Comparison of ENCODE assay signal across 9 mouse cellular contexts in the genomic region with DNA sequence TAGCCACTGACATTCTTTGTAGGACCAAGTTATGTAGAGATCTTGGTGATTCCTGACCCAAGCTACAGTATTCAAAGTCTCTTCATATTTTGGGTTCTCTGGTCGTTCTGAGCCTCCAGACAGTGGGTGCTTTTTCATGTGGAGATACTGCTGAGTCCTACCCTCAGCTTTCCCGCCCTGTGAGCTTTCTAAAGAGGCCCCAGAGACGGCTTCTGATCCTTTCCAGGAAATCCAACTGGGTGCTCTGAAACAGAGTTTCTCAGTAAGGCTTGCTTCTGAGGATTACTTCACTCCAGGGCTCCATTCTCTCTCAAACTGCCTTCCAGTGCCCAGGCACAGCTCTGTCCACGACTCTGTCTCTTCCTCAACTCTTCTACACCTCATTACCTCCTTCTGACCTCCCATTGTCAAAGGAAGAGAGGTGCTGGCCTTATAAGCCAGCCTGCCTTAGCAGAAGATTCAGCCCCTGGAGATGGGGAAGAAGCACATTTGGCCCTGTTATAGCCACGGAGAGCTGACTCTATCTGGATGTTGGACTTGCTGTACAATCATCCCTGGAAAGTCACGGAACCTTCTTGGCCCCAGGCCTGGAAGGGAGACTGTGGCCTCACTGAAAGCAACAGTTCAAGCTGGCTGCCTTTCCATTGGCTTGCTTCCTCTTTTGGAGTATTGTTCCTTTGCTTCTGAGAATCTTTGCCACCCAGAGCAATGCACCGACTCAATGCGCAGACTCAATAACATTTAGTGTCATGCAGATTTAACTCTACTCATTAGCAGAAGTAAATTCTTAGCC.
DNase-seq lines count a peak whose midpoint lies in the region; ATAC-seq and TF ChIP-seq lines count a peak whose summit lies in the region.
"Had no signal": no experiment of that assay in that cellular context is flagged by ENCODE, and none has a peak within 500 bp of the region (broad histone marks: within the 10 kb centered on the region; RNA-seq: fewer than 3 reads in every experiment).

No protein-coding gene starts in this region.

- no peak overlapping the region for H3K4me3 ChIP-seq in heart, postnatal 0 days (ENCODE audit: low read depth, low read length)
- H3K4me3 ChIP-seq in cerebellum, adult 2 months (replicated peaks; ENCODE audit: insufficient read depth, low read depth, low read length): no peak overlapping the region

- TF ChIP-seq EP300 in heart, postnatal 0 days (IDR thresholded peaks at IDR 0.05; ENCODE audit: low read depth): no peak

- ATAC-seq in heart, postnatal 0 days (ENCODE audit: insufficient read depth, low read depth): no peak
- ATAC-seq: Patski had no signal

- peaks cover 20% of the 10 kb centered on the region for H3K4me1 ChIP-seq in heart, postnatal 0 days (ENCODE audit: control insufficient read depth, insufficient read depth)
- H3K4me1 ChIP-seq in cerebellum, adult 2 months (ENCODE audit: control insufficient read depth, insufficient read depth, low read length): no peaks in the 10 kb centered on the region

- H3K9me3 ChIP-seq in heart, postnatal 0 days (replicated peaks; ENCODE audit: control insufficient read depth, low read length): no peaks in the 10 kb centered on the region

- H3K27ac ChIP-seq in heart, postnatal 0 days (ENCODE audit: low read depth): peak overlapping the region; percentile 68
- H3K27ac ChIP-seq in cerebellum, adult 2 months (ENCODE audit: insufficient read depth, low read length): no peak overlapping the region

- no peaks in the 10 kb centered on the region for H3K36me3 ChIP-seq in heart, postnatal 0 days (replicated peaks; ENCODE audit: control insufficient read depth, insufficient read depth, low read length)

- TF ChIP-seq CTCF in heart, postnatal 0 days (IDR thresholded peaks at IDR 0.05; ENCODE audit: low read depth): no peak
- no peak for TF ChIP-seq CTCF in cerebellum, adult 2 months (IDR thresholded peaks at IDR 0.05; ENCODE audit: borderline replicate concordance, insufficient read depth, low read depth, low read length)

- TF ChIP-seq POLR2A in cerebellum, adult 2 months (IDR thresholded peaks at IDR 0.05; ENCODE audit: borderline replicate concordance, insufficient read depth, low read length): no peak

- DNase-seq in adrenal gland, postnatal 14 days: peak; percentile 33
- no peak for DNase-seq in adrenal gland, adult 8-10 months
- DNase-seq in ovary, adult 18-20 months (ENCODE audit: low spot score): peak; percentile 14
- no peak for DNase-seq in ovary, postnatal 10 days (ENCODE audit: low spot score)
- no peak for DNase-seq in heart, postnatal 0 days (ENCODE audit: low spot score)
- peak; percentile 42 for DNase-seq in skeletal muscle tissue, adult 2 months (ENCODE audit: low read depth, low spot score)
- DNase-seq in cerebellum, adult 2 months: no peak
- DNase-seq in left cerebral cortex, adult 8-10 months (ENCODE audit: low spot score in 2 of 2): no peak

- H3K27me3 ChIP-seq in heart, postnatal 0 days (ENCODE audit: control insufficient read depth, insufficient read depth, low read length): no peaks in the 10 kb centered on the region
- H3K27me3 ChIP-seq in cerebellum, adult 2 months (ENCODE audit: control insufficient read depth, insufficient read depth, low read length): no peaks in the 10 kb centered on the region; the same call in 1 of the 2 replicates
- H3K27me3 ChIP-seq: Patski had no signal

- H3K9ac ChIP-seq in heart, postnatal 0 days (replicated peaks; ENCODE audit: low read depth, low read length): no peak overlapping the region

- WGBS in heart, postnatal 0 days: 49% methylated on average over 8 of the region's 8 CpGs
- WGBS in cerebellum, adult 2 months: 58% methylated on average over 8 of the region's 8 CpGs

- H3K4me2 ChIP-seq in heart, postnatal 0 days (ENCODE audit: low read depth, low read length): no peak overlapping the region

Comparison
In these comparisons a context has a peak if more than half of its experiments do, and no peak if none do; other contexts are left out.
1. DNase-seq: peak in adrenal gland, postnatal 14 days (single experiment), ovary, adult 18-20 months (single experiment) and skeletal muscle tissue, adult 2 months (single experiment); none in adrenal gland, adult 8-10 months (single experiment), ovary, postnatal 10 days (single experiment), heart, postnatal 0 days (single experiment), cerebellum, adult 2 months (0 of 2) and left cerebral cortex, adult 8-10 months (0 of 2).